Mouse (Mus musculus) cerebellum, adult 2 months (tissue): ENCODE results near the gene Dnah14.

Source experiments
- CTCF ChIP-seq: fragments of 200-500 bp; IDR thresholded peaks from 2 replicates; pipeline ENCODE4 v1.5.1; 2011; ENCODE audit warnings: low read depth, mild to moderate bottlenecking, control low read depth, low read length, moderate library complexity, borderline replicate concordance; ENCODE audit not compliant: insufficient read depth
- POLR2A ChIP-seq: fragments of 200-500 bp; IDR thresholded peaks from 2 replicates; pipeline ENCODE4 v1.6.1; 2011; ENCODE audit warnings: low read length, control low read depth, borderline replicate concordance; ENCODE audit not compliant: insufficient read depth

GRCm38 (mm10) chr1:181559655-181560054 is 16.7 kb upstream of the Dnah14 start:
- no peak for TF ChIP-seq CTCF
- TF ChIP-seq POLR2A, result no peak
